Mouse (Mus musculus): Measurements from ENCODE around the gene Bcdin3d. TPM values are rescaled to one million over a fixed set of nuclear protein-coding genes. Genes with fewer than 3 reads are reported as not detected.

Gene Bcdin3d
- total RNA-seq (2021), result 1 to 10 TPM; 5.0 to 5.3 TPM

- DNase-seq (ENCODE audit: extremely low spot score in 1 of 2, low spot score in 1 of 2), result peak; percentile 75 to 76
These were observed at the start of gene Bcdin3d for GRCm38 (mm10) chr15:99474576-99474926. TSS of gene Bcdin3d (minus strand) at chr15:99474730.

GRCm38 (mm10) chr15:99520306-99520705, 45.8 kb upstream of the Bcdin3d start:
- no peak for DNase-seq (ENCODE audit: extremely low spot score in 1 of 2, low spot score in 1 of 2)

- DNase-seq (ENCODE audit: extremely low spot score in 1 of 2, low spot score in 1 of 2), result no peak
These were observed 45.1 kb upstream of the Bcdin3d start for GRCm38 (mm10) chr15:99519626-99520025.

GRCm38 (mm10) chr15:99517715-99518114, 43.2 kb upstream of the Bcdin3d start:
- DNase-seq (ENCODE audit: extremely low spot score in 1 of 2, low spot score in 1 of 2), result no peak

- DNase-seq (ENCODE audit: extremely low spot score in 1 of 2, low spot score in 1 of 2), result no peak
These were observed 42.2 kb upstream of the Bcdin3d start for GRCm38 (mm10) chr15:99516715-99517114.

- no peak for DNase-seq (ENCODE audit: extremely low spot score in 1 of 2, low spot score in 1 of 2)
These were observed 37.4 kb upstream of the Bcdin3d start for GRCm38 (mm10) chr15:99511797-99512525.

- no peak for DNase-seq (ENCODE audit: extremely low spot score in 1 of 2, low spot score in 1 of 2)
These were observed 36.1 kb upstream of the Bcdin3d start for GRCm38 (mm10) chr15:99510621-99511020.

- no peak for DNase-seq (ENCODE audit: extremely low spot score in 1 of 2, low spot score in 1 of 2)
These were observed 35.3 kb upstream of the Bcdin3d start for GRCm38 (mm10) chr15:99509840-99510239.

- no peak for DNase-seq (ENCODE audit: extremely low spot score in 1 of 2, low spot score in 1 of 2)
These were observed 31.0 kb upstream of the Bcdin3d start for GRCm38 (mm10) chr15:99505324-99506095.

- DNase-seq (ENCODE audit: extremely low spot score in 1 of 2, low spot score in 1 of 2), result no peak
These were observed 28.7 kb upstream of the Bcdin3d start for GRCm38 (mm10) chr15:99503256-99503655.

GRCm38 (mm10) chr15:99502311-99502831, 27.8 kb upstream of the Bcdin3d start:
- no peak for DNase-seq (ENCODE audit: extremely low spot score in 1 of 2, low spot score in 1 of 2)

- peak in 1 of 2 experiments; percentile 49 for DNase-seq (ENCODE audit: extremely low spot score in 1 of 2, low spot score in 1 of 2)
These were observed 27.0 kb upstream of the Bcdin3d start for GRCm38 (mm10) chr15:99501292-99502260.

GRCm38 (mm10) chr15:99500320-99500719, 25.8 kb upstream of the Bcdin3d start:
- no peak for DNase-seq (ENCODE audit: extremely low spot score in 1 of 2, low spot score in 1 of 2)

GRCm38 (mm10) chr15:99499726-99500125, 25.2 kb upstream of the Bcdin3d start:
- no peak for DNase-seq (ENCODE audit: extremely low spot score in 1 of 2, low spot score in 1 of 2)

GRCm38 (mm10) chr15:99498781-99499180, 24.3 kb upstream of the Bcdin3d start:
- DNase-seq (ENCODE audit: extremely low spot score in 1 of 2, low spot score in 1 of 2), result no peak

- DNase-seq (ENCODE audit: extremely low spot score in 1 of 2, low spot score in 1 of 2), result no peak
These were observed 23.8 kb upstream of the Bcdin3d start for GRCm38 (mm10) chr15:99498356-99498755.

GRCm38 (mm10) chr15:99497527-99498242, 23.2 kb upstream of the Bcdin3d start:
- peak; percentile 36 to 50 for DNase-seq (ENCODE audit: extremely low spot score in 1 of 2, low spot score in 1 of 2)

- DNase-seq (ENCODE audit: extremely low spot score in 1 of 2, low spot score in 1 of 2), result peak in 1 of 2 experiments; percentile 62
These were observed 22.5 kb upstream of the Bcdin3d start for GRCm38 (mm10) chr15:99497061-99497460.

GRCm38 (mm10) chr15:99484745-99485144, 10.2 kb upstream of the Bcdin3d start:
- no peak for DNase-seq (ENCODE audit: extremely low spot score in 1 of 2, low spot score in 1 of 2)

GRCm38 (mm10) chr15:99475814-99476213, 1.3 kb upstream of the Bcdin3d start:
- no peak for DNase-seq (ENCODE audit: extremely low spot score in 1 of 2, low spot score in 1 of 2)

All from layer of hippocampus, postnatal 25 days (tissue).